Mouse (Mus musculus): ENCODE measurements around the gene Pdia5.
A peak's percentile ranks its signal among the peaks of the same experiment; 100 is the strongest.

DNA sequence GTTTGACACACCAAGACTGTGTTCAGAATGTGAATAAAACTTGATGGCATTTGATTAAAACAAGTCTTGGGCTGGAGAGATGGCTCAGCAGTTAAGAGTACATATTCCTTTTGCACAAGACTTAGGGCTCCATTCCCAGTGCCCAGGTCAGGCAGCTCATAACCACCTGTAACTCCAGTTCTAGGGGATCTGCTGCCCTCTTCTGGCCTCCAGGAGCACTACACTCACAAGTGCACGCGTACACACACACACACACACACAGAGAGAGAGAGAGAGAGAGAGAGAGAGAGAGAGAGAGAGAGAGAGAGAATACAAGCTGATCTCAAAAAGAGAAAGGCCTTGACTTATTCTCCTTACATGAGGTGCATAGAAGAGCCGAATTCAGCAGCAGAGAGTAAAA, 9.7 kb upstream of the Pdia5 start:
- TF ChIP-seq CTCF (conservative IDR thresholded peaks at IDR 0.05; ENCODE audit: low read length): peak; percentile 52
- no peak for TF ChIP-seq NANOG (IDR thresholded peaks at IDR 0.05; ENCODE audit: borderline replicate concordance, low read length)
- TF ChIP-seq POU5F1 (IDR thresholded peaks at IDR 0.05; ENCODE audit: borderline replicate concordance, low read length): no peak

All from E14TG2a.4 (cell line).